Comparison of ENCODE assay signal across 7 mouse cellular contexts in the genomic region with DNA sequence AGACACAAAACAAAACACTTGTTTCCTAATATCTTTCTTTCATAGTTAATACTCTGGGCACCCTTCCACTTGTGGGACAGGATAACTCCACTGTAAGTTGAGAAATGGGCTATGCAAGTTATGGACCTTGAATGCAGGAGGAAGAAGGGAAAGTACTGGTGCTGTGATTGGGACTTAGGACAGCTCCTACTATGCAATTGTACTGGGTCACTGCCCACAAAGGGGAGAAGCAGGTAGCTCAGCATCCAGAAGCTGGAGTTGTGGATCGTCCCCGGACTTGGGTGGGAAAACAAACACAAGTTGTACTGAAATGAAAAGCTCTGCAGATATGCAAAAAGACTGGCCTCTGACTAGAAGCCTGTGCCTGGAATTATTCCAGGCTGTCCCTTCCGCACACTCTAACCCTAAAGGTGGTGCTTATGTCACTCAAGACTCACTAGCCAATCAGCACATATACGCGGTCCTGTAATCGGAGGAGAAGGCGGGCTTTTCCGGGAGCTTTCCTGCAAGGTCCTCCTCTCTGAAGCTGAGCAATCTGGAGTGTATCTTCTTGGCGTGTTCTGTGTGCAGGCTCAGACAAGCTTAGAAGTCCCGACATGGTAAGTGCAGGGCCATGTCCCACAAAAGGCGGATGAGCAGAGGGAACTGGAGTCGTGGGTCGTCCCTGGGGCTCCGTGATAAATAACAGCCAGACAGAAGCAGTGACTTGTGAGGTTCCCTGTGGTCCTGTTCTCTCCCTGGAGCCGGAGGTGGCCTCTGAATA. TPM values are rescaled to one million over a fixed set of nuclear protein-coding genes. Genes with fewer than 3 reads are reported as not detected.
A peak's percentile ranks its signal among the peaks of the same experiment; 100 is the strongest.
DNase-seq lines count a peak whose midpoint lies in the region; ATAC-seq and TF ChIP-seq lines count a peak whose summit lies in the region.
"Not testable (repeated sequence)": the region's sequence is repeated elsewhere in the genome, so short reads cannot be mapped to it uniquely, and the experiment has no call there.

A gene (plus strand): TSS at position 474 of the 763 bp plus-strand sequence.

- intact Hi-C loops in heart, adult 2 months (cut with DNase I); left cerebral cortex, postnatal 4 days (cut with DNase I): not testable (repeated sequence)

- not testable (repeated sequence) for H3K9me3 ChIP-seq in embryonic facial prominence, embryonic 13.5 days; midbrain, embryonic 10.5 days (replicated peaks)

- 2% methylated on average over 15 of the region's 15 CpGs for WGBS in embryonic facial prominence, embryonic 13.5 days
- WGBS in heart, adult 2 months = under 1% methylated on average over 15 of the region's 15 CpGs
- 3% methylated on average over 15 of the region's 15 CpGs for WGBS in midbrain, embryonic 10.5 days

- H3K4me1 ChIP-seq in embryonic facial prominence, embryonic 13.5 days; heart, adult 2 months (ENCODE audit: control insufficient read depth, insufficient read depth, low read length); midbrain, embryonic 10.5 days: not testable (repeated sequence)

- peak; percentile 81 for DNase-seq in adrenal gland, postnatal 10 days
- DNase-seq in heart, adult 2 months = peak; percentile 72 to 87
- peak; percentile 83 for DNase-seq in kidney, adult 18-20 months
- peak; percentile 80 for DNase-seq in left cerebral cortex, postnatal 4 days
- peak; percentile 63 for DNase-seq in midbrain, embryonic 10.5 days (ENCODE audit: low spot score)
- DNase-seq in right cerebral cortex, postnatal 36 days (ENCODE audit: low spot score in 2 of 2) = peak; percentile 84 to 90

- peak within 1 kb of the TSS; percentile 33; the same call in 1 of the 2 replicates for H3K27ac ChIP-seq in embryonic facial prominence, embryonic 13.5 days
- not testable (repeated sequence) for H3K27ac ChIP-seq in heart, adult 2 months
- H3K27ac ChIP-seq in midbrain, embryonic 10.5 days (replicated peaks) = peak within 1 kb of the TSS; percentile 76

- peak; percentile 97 for ATAC-seq in embryonic facial prominence, embryonic 13.5 days (ENCODE audit: insufficient number of reproducible peaks, insufficient read depth, low FRiP score, low TSS enrichment, low read depth)

- H3K79me2 ChIP-seq in heart, adult 2 months (replicated peaks; ENCODE audit: control insufficient read depth, insufficient read depth, low read length) = not testable (repeated sequence)

- not testable (repeated sequence) for TF ChIP-seq EP300 in heart, adult 2 months (IDR thresholded peaks at IDR 0.05; ENCODE audit: insufficient read depth, low read depth, low read length)

- not testable (repeated sequence) for TF ChIP-seq CTCF in heart, adult 2 months (IDR thresholded peaks at IDR 0.05)

- H3K9ac ChIP-seq in embryonic facial prominence, embryonic 13.5 days = peak within 1 kb of the TSS; percentile 64
- H3K9ac ChIP-seq in heart, adult 2 months (ENCODE audit: low read depth, low read length) = 0 out of 2 replicates have a peak within 1 kb of the TSS, but pooled peaks have one; percentile 18

- H3K4me3 ChIP-seq in embryonic facial prominence, embryonic 13.5 days = peak within 1 kb of the TSS; percentile 45
- H3K4me3 ChIP-seq in heart, adult 2 months = peak within 1 kb of the TSS; percentile 39
- H3K4me3 ChIP-seq in midbrain, embryonic 10.5 days = peak within 1 kb of the TSS; percentile 54

- H3K4me2 ChIP-seq in embryonic facial prominence, embryonic 13.5 days = peak within 1 kb of the TSS; percentile 55

- not testable (repeated sequence) for H3K36me3 ChIP-seq in embryonic facial prominence, embryonic 13.5 days; heart, adult 2 months (ENCODE audit: control insufficient read depth, insufficient read depth, low read length)
- peaks cover 10% of the 10 kb centered on the region; the same call in 1 of the 2 replicates for H3K36me3 ChIP-seq in midbrain, embryonic 10.5 days

- H3K27me3 ChIP-seq in embryonic facial prominence, embryonic 13.5 days; heart, adult 2 months (ENCODE audit: control insufficient read depth, insufficient read depth, low read length); midbrain, embryonic 10.5 days (ENCODE audit: low read depth, poor library complexity, severe bottlenecking): not testable (repeated sequence)

- TF ChIP-seq POLR2A in heart, adult 2 months (IDR thresholded peaks at IDR 0.05; ENCODE audit: insufficient read depth, low read depth, low read length) = not testable (repeated sequence)

RNA-seq across cellular contexts. Expression of the gene that starts here (rescaled TPM):
- total RNA-seq in adrenal gland, postnatal 10 days (2021) = 1 to 10 TPM; 5.2 to 8.2 TPM
- 8.5 and 10.4 TPM in 2 replicates for polyA plus RNA-seq in embryonic facial prominence, embryonic 13.5 days (2015; fragmentation: Nextera tagmentation; extraction: Ambion mirVana)
- 1 to 10 TPM; 1.5 to 1.7 TPM for total RNA-seq in heart, adult 2 months (2021)
- 0.20 and 0.67 TPM in 2 replicates for polyA plus RNA-seq in heart, adult 2 months (2012; rRNA removed)
- 10 to 100 TPM; 12.2 to 13.2 TPM for total RNA-seq in left cerebral cortex, postnatal 4 days (2021)
- 11.7 and 11.9 TPM in 2 replicates for polyA plus RNA-seq in midbrain, embryonic 10.5 days (2016; fragmentation: Nextera tagmentation; extraction: Ambion mirVana)
